Mouse (Mus musculus): Measurements from ENCODE around the gene Slc16a6.
"Not testable (repeated sequence)": the region's sequence is repeated elsewhere in the genome, so short reads cannot be mapped to it uniquely, and the experiment has no call there.

The Slc16a6 gene

DNA sequence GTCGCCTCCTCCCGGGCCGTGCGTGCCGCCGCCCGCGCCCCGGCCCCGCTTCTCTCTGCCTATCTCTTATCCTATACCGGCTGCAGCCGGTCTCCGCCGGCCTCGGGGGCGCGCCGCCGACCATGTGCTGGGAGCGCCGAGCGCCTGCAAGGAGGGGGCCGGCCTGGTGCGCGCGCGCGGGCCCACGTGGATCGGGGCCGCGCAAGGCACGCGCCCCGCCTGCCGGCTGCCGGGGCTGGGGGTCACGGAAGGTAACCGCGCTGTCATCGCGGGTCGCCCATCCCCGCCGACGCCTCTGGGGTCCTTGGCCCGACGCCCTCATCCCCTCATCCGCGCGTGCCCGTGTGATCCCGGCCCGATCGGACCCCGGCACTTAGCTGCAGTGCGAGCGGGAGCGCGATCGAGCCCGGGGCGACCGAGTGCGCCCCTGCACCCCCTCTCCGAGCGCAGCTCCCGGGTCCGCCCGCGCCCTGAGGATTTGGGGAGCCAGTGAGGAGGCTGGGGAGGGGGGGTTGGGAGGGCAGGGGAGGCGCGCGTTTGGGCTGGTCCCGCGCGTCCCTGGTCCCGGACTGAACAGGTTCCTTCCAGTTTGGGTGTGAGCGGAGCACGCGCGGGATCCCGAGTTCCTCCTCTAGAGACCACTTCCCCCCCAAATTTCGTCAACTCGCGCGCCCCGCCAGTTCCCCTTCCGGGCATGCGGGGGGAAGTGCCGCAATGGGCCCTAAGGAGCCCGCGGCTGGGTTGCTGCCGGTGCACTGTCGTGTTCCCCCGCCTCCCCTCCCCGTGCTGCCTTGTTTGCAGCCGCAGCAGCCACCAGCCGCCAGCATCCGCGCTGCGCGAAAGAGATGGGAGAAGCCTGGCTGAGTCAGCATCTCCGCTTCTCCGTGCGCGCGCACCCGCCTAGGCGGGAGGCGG is at the start of gene Slc16a6, which contains the start of gene Arsg:
Gene Slc16a6 (minus strand): TSS at position 428 of the 915 bp plus-strand sequence.
Gene Arsg (plus strand): TSS at position 204 of the 915 bp plus-strand sequence.
- peak; percentile 55 for DNase-seq (ENCODE audit: low spot score)

DNA sequence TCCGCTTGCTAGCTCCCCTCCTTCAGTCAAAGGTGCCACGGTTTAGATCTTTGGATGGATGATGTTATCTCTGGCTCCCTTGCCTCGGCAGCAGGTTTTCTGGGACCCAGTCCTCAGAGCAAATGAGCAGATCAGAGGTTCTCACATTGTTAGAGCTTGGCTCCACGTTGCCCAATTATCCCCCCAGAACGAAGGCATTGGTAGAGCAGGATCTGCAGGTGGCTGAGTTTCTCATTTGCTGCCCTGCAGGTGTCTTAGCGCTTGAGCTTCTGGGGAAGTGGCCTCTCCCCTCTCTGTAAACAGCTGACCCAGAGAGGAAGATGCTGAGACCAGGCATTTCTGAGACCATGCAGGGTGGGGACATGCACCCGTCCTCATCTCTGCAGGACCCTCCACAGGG is 47.6 kb upstream of the Slc16a6 start:
- DNase-seq (ENCODE audit: low spot score): no peak

DNA sequence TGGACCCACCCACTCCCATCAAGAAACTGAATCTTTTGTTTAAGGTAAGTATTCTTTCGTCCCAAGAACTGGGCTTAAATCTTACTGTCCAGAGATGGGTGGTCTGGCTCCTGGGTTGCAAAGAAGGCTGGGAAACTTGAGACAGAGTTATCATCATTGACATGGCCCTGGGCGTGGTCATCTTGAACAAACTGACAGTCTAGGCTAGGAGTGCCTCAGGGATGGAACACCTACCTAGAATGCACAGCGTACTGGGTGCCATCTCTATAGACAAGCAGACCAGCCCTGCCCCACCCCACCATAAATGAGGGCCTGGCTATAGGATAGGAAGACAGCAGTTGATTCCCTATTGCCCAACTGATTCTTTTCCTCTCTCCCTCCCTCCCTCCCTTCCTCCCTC is 44.4 kb upstream of the Slc16a6 start:
- DNase-seq (ENCODE audit: low spot score): no peak

DNA sequence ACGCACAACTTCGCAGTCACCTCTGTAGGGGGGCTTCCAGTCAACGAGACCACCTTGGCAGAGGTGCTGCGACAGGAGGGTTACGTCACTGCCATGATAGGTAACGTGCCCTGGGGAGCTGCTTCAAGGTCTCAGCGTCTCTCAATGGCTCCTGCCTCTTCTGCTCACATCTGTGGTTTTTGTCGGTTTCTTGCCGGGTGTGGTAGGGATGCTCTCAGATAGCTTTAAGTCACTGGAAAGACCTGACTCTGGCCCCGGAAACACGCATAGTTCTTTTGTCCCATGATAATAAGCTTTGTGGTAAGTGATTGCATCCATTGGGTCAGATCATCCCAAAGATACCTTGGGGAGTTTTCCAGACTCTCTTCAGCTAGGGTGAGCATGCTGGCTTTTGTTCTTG is 43.9 kb upstream of the Slc16a6 start:
- DNase-seq (ENCODE audit: low spot score): no peak

DNA sequence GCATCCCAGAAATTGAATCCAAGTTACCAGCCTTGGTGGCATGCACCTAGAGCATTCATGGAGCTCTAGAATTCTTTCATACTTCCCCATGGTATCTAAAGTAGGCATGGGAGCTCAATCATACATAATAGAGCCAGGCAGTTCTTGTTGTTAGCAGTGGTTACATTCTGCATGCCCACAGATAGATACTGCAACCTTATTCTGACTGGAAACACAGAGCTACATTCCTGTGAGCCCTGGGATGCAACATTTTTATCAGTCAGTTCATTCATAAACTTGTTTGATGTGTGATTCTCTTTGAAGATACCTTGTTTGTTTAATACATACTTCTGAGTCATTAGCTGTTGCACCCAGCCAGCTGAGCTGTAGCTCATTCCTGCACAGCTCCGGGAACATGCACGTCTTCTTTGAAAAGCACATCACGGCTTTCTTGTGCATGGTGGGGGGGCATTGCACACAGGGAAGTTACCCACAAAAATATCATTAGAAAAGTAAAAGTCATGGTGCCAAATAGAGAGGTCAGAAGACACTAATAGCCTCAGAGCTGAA is 40.7 kb upstream of the Slc16a6 start:
- DNase-seq (ENCODE audit: low spot score): no peak

DNA sequence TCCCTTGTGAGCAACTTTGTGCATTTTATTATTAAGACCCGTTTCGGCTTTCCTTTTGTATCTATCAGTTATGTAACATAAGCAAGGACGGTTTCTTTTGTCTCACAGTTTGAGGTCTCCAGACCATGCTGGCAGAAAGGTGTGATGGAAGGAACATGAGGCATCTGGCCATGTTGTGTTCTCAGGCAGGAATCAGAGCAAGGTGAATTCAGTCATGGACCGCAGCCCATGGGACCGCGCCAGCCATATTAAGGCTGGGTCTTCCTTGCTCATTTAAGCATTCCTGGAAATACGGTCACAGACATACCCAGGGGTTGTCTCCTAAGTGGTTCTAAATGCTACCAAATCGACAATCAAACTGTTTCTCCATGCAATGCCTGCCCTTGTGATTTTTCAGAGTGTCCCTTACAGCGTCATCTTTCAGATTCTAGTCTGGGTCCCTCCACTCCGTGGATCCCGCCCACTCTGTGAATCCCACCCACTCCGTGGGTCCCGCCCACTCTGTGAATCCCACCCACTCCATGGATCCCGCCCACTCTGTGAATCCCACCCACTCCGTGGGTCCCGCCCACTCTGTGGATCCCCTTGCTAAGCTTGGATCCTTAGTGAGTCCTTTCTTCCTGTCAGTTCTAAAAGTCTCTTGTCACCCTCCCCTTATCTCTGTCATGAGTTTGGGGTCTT is 39.7 kb upstream of the Slc16a6 start:
- DNase-seq (ENCODE audit: low spot score): no peak

DNA sequence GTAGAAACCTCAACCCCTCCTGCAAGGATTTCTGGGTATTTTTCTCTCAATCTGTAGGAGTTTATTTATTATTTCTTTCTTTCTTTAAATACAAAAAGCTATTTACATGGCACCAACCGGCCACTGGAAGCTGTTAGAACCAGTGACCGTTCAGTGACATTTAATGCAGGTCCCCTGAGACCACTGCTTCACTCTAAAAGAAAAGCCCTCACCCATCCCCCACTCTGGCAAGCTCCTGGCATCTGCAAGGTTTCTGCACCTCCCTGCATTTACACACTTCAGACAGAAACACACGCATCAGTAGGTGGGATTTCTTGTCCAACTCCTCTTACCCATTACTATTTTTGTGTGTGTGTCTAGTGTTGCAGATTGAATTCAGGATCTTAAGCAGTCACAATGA is 33.7 kb upstream of the Slc16a6 start:
- no peak for DNase-seq (ENCODE audit: low spot score)

DNA sequence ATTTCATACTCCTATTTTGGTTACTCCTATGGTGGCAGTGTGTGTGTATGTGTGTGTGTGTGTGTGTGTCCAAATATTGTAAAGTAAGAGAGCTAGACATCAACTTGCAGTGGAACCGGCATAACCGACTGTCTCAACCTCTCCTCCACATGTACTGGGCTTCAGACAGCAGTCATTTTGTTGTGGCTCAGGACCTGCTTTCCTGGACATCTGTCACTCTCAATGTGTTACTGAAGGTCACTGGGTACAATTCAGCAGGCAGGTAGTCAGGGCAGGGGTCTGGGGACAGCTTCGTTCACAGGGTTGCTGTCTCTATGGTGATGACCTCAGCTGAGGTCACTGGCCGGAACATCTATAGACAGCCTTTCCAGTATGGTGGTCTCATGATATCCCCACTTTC is 32.4 kb upstream of the Slc16a6 start:
- no peak for DNase-seq (ENCODE audit: low spot score)

DNA sequence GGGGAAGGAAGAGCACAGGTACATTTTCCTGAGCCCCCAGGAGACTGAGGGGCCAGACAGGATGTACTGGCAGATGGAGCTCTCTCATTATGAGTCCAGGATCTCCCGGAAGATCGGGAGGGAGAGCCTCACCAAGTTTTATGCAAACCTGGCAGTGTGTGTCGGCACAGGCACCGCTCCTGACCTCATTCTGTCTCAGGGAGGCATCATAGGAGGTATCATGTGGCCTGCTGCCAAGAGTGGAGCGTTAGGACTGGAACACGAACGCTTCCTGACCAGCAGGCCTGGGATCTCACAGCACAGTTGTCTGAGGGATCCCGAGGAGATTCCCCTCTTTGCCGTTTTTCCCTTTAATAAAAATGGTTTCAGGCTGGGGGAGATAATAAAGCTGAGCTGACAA is 31.6 kb upstream of the Slc16a6 start:
- DNase-seq (ENCODE audit: low spot score): no peak

DNA sequence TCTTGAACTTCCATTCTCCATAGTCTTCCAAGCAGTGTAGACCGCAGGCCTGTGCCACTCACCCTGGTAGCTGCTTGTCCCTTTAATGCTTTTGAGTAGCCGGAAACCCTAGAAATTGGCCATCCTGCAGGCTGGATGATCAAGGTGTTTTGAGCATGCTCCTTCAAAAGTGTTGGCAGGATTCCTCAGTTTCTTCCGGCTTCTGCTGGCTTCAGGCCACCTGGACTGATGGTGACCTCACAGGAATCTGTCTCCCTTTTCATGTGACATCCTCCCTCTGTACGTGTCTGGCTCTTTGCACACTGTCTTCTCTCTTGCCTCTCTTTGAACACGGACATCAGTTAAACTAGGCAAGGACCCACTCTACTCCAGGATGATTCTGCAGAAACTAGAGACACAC is 26.8 kb upstream of the Slc16a6 start:
- no peak for DNase-seq (ENCODE audit: low spot score)

DNA sequence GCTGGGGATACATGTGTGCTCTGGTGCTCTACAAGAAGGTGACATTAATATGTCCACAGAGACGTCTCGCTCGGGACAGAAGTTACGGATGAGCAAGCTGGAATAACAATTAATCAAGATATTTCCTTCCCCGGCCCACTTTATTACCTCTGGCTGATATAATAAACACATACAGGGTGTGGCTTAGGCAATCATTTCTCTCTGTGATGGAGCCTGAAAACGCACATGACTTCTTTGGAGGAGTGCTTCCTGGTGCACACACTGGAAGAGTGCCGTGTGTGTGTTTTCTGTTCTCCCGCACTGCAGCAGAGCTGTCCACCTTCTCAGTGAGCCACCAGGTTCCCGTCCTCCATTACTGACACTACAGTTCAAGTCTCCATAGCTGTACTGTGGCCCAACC is 24.6 kb upstream of the Slc16a6 start:
- no peak for DNase-seq (ENCODE audit: low spot score)

DNA sequence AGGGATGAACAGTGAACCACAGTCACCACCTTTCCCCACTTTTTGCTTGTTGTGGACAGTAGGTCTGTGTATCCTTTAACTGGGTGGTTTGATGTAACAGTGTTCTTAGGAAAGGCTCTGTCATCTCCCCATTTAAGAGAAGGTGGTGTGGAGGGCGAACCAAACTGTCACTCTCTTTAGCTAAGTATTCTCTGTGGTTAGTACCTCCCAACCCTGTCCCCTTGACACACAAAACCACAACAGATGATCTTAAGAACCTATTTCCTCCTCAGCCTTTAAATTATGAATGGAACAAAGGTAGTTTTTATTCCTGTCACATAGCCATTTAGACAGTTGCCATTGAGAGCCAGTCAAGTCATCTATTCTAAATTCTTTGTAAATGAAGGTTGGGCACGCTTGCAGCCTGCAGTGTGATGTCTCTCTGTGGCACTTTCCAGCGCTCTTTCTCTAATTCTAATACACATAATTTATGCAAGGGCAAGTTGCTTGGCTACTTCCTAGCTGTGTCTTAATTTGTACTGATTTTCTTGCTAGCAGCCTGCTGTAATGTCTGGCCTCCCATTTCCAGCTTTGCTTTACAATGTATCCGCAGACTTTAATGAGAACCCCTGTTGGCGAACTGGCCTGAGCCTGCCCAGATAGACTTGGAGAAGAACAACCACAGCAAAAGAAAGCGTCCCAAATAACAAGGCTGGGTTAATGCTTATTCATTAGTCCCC is 23.8 kb upstream of the Slc16a6 start:
- no peak for DNase-seq (ENCODE audit: low spot score)

DNA sequence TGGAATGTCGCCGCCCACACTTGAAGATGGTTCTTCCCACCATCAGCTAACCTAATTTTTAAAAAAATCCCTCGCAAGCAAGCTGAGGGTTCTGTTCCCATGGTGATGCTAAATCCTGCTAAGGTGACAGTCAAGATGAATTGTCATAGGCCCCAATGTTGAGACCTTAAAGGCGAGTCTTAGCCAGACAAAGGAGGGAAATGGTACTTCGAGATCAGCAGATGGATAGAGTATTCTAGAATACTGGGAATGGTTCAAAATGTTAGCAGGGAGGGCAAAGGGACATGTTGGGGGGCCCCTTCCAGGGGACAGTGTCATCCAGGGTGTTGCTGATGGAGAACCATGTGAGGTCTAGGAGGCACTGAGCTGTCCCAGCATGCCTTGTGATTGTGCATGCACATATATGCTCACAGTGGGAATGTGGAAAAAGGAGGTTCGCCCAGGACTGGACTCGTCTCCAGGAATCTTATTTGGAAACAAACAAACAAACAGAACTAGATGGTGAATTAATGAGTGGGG is 23.1 kb upstream of the Slc16a6 start:
- DNase-seq (ENCODE audit: low spot score): no peak

DNA sequence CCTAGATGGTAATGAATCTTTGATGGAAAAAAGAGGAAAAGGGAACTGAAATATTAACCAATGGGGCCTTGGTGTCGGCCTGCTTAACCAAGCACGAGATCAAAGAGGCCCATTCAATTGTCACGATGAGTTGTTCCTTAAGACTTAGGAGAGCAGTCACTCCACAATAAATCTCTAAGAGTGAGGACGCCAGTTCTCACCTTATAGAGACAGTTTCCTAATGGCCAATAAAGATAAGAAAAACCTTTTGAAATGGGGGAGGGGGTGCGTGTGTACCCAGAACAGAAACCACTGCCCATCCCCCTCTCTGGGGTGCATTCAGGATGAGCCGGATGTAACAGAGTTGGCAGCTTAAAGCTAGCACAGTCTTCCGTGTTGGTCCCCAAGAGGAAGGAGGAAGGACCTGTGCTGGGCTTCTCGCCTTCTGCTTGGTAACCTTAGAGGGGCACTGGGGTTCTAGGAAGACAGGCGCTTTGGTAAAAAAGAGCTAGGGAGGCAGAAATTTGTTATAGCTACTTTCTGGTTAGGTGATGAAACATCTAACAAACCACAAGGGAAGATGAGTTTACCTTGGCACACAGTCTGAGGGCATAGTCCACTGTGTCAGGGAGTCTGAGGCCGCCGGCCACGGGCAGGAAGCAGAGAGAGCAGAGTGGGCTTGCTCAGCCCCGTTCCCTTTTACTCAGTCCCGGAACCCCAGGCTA is 22.5 kb upstream of the Slc16a6 start:
- no peak for DNase-seq (ENCODE audit: low spot score)

DNA sequence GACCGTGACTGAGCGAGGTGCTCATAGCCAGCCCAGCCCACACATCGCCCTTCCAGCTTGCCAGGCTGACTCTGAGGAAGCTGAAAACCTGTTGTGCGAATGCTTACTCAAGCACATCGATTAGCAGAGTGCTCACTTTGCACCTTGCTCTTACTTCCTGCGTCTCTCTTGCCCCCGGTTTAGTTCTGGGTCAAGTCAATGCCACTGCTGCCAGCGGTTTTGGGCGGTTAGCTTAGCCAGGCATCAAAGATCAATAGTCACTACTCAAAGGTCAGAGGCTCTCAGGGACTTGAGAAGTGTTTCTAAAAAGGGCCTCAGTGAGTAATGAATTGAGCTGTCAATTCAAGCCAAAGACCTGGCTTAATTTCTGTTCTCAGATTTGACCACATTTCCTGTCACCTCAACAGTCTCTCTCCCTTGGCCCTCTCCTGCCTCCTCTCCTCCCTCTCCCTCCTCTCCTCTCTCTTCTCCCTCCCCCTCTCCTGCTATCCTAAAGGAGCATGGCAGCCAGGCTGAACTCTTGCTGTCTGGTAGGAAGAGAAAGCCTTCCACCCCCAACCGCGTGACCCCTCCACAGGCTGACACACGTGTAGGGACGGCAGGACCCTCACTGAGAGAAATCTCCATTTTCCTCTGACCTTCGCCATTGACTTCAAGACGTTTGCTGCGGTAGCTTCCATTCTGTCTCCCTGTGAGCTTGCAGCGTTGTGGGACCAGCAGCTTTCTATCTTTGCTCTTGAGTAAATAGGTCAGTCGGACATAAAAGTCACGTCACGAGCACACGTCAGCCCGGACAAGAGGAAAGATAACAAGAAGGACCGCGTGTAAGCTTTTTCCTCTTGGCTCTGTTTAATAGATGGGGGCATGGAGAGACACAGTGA is 21.7 kb upstream of the Slc16a6 start:
- DNase-seq (ENCODE audit: low spot score): no peak

DNA sequence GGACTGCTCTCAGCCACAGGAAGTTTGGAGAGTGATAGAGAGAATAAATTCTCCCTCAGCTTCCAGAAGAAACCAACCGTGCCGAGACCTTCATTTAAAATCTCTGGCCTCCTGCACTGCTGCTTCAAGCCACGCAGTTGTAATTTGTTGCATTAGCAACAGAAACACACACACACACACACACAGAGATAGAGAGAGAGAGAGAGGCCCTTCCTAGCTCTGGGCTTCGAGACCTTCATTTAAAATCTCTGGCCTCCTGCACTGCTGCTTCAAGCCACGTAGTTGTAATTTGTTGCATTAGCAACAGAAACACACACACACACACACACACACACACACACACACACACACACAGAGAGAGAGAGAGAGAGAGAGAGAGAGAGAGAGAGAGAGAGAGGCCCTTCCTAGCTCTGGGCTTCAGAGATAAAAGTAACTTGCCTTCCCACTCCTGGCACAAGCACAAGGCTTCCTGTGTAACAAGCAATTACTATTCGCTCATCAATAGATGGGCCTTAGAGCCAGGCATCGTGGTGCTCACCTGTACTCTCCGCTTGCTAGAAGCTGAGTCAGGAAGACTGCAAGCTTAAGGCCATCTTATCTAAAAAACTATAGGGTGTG is 19.6 kb upstream of the Slc16a6 start:
- not testable (repeated sequence) for DNase-seq (ENCODE audit: low spot score)

DNA sequence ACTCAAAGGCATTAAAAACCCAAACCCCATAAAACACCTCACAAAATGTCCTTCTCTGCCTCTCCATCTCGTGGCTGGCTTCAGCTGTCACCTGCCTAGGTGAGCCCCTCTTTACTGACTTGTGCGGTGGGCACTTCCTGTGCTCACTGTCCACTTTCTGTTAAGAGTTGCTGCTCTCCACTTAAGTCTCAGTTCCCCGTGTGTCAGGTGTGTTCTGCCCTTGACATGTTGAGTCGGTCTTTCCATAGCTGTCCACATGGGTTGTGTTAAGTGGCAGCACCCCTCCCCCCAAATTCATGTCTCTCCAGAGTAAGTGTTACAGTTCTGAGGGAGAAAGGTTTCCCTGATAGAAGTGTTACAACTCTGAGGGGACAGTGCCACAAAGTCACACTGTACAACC is 18.4 kb upstream of the Slc16a6 start:
- no peak for DNase-seq (ENCODE audit: low spot score)

DNA sequence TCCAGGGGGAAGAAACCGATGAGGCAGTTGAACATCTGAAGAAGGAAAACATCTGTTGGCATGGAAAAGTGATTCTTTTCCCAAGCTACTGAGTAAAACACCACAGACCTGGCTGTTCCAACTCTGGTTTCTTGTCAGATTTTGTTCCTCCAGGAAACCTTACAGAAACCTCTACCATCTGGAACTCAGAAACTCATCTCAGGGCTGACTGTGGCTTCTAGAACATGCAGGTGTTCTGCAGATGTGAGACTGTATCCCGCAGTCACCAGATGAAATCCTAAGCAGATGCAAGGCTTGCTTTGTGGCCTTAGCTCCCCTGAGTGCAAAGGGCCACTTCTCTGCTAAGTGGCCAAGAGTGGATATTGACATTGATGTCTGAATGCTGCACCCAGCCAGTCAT is 16.4 kb upstream of the Slc16a6 start:
- DNase-seq (ENCODE audit: low spot score): no peak

DNA sequence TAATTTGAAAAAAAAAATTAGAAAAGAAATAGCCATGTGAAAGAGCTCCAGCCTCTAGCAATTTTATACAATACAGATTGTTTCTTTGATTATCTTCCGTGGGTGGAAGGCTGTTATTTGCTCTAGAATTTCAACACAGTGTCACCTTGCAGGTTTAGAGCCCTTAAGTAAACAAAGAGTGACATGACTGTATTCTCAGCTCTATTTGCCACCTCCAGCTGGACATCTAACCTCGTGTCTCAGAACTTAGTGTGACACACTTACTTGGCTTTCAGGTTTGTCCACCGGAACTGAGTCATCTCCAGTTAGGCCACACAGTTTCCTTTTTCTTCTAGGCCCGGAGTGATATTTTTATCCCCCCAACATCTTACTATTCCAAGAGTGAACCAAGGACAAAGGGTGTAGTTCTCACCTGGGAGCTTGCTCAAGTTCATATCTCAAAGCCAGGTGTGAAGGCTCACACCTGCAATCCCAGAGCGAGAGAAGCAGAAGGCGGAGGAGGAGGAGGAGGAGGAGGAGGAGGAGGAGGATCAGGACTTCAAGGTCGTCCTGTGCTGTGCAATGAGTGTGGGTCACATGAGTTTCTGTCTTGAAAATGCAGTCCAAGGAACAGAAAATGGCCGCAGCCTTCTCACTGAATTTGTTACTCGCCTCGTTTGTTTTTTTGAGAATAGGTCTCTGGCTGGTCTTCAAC is 14.7 kb upstream of the Slc16a6 start:
- DNase-seq (ENCODE audit: low spot score): no peak

Measured in ovary, postnatal 14 days (tissue).